Mouse (Mus musculus) spleen, adult 18-20 months (tissue): ENCODE results near the gene Cyp4x1.
A peak's percentile ranks its signal among the peaks of the same experiment; 100 is the strongest.

Source experiments
- DNase-seq, 2 experiments: peaks; one replicate each; pipeline ENCODE4 v3.0.0; 2022; ENCODE audit warnings: mixed read lengths in 2 of 2

The Cyp4x1 gene

DNA sequence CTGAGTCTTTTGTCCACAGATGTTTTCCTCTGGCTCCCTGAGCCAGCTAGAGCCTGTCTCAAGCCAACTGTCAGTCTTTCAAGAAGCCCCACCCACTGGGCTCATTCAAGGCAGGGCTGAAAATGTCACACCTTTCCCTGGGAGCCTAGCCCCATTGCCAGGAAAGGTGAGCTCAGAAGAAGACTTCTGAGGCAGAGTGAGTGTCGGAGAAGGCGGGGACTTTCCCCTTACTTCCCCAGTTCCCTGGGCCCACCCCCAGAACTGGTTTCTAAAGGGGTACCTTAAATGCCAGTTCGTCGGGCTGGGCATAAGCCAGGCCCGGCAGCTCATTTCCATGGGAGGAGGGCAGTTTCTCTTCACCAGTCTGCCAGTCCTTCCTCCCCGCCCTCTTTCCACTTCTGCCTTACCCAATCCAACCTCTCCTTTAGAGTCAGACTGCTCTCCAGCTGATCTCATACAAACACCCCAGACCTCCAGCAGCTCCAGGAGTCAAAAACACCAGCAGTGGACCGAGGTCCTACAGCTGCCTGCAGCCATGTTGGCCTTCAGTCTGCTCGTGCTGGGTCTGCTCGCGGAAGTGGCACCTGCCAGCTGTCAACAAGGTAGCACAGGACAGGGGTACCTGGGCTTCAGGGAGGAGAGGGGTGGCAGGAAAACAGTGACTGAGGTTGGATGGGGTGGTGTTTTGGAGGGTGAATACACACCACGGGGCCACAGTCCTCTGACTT is 45.3 kb downstream of the Cyp4x1 start, which contains the start of gene Pdzk1ip1:
TSS of gene Pdzk1ip1 (plus strand) at position 98 of the 728 bp plus-strand sequence.
- no peak for DNase-seq

GRCm38 (mm10) chr4:115086763-115087415 is 47.2 kb downstream of the Cyp4x1 start:
- no peak for DNase-seq

DNA sequence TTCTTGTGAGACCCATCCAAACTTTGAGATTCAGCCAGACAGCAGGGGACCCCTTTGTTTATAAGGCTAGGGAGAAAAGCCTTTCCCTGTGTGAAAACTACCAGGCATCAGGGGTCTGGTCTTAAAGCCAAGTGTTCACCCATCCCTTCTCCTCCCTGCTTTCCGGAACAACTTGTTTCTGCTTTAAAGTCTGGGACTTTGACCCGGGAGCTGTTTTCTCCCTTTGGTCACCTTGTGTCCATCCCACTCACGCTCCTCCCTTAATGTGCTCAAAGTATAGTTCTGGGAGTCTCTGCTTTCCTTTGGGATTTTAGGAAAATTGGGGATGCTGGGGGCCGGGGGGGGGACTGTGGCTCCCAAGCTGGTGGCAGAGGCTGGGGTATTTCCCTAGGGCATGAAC is 47.8 kb downstream of the Cyp4x1 start:
- DNase-seq, result no peak

DNA sequence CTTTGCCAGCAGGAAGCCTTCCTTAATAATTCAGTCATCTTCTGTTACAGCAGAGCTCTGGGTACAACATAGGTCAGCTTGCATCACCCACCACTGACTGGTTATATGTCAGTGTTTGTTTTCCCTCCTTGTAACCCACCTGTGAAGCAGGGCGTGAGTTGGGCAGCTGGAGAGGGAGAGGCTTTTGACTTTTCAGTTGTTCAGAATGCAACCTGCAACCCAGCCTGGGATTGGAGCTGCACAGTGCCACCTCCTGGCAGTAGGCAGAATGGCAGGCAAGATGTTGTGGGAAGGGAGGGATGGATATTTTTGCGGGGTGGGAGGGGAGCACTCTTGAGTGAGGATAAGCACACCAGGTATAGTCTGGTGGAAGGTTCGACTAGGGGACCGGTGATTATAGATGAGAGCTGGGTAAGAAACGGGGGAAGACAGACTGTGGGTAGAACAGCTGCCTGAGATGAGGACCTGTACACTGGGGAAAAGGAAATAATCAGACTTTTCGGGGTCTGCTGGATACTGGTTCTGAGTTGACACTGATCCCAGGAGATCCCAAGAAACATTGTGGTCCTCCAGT is 48.5 kb downstream of the Cyp4x1 start:
- DNase-seq, result peak in 1 of 2 experiments; percentile 51

DNA sequence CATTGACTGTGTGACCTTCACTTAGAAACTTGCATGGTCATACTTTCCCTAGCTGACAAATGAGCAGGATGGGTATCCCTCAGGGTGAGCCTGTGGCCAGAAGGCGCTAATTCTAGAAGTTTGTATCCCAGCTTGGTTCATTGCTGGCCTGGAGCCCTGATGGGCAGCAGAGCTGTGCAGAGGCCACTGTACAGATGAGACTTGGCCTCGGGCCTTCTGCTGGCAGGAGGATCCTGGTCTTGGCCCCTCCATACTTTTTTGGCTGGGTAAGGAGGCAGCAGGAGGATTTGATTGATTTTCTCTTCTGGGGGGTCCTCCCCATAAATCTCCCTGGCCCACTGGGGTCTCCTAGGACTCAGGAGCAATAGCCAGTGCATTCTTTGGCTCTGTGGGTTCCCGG is 51.0 kb downstream of the Cyp4x1 start:
- no peak for DNase-seq

DNA sequence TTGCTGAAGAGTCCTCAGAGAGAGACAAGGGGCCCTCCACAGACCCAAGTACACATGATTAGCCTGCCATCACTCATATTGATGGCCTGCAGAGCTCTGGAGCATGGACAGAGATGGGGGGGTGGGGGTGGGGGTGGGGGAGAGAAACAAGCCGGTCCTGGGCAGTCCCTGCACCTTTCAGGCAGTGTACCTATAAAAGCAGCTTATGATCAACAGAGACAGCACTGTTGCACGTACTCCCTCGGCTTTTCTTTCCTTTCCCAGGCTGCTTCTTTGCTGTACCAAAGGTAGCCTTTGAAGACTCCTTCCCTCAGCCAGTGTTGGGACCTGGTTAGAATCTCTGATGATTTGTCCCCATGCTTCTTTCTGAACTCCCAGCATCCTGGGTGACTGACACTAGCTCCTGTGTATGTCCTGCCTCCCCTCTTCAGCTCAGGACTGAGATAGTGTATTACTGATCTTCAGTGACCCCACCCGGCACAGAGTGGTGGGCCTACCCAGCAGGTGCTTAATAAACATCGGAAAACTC is 54.2 kb downstream of the Cyp4x1 start:
- DNase-seq, result no peak

- DNase-seq, result no peak
Observed at GRCm38 (mm10) chr4:115078892-115079820, 54.9 kb downstream of the Cyp4x1 start.

DNA sequence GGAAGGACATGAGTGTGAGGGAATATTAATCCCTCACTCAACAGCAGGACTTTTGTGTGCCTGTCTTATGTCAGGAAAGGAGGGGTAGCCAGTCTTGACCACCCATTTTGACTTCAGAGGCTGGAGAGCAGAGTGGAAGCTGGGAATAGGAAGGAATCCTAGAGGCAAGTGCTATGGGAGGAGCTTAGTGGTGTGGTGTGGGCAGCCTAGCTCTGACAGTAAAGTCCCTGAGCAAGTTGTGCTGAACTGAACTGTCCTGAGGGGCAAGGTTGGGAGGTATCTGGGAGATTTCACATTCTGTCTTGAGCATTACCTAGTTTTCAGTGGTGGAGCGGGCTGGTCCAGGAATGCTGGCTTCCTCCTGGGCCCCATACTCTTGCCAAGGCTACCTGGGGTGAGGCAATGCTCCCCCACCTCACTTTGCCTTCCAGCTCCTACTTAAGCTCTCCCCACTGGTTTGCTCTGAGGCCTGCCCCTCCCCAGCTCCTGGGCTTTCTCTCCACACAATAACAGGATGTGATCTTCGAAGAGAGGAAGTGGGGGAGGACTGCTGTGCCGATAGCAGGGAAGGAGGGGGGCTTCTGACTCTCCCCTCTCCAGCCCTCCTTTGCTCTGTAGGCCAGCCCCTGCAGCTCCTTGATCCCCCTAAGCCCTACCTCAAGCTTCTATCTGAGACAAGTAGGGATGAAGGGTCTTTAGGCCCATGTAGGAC is 58.7 kb downstream of the Cyp4x1 start:
- DNase-seq, result no peak

DNA sequence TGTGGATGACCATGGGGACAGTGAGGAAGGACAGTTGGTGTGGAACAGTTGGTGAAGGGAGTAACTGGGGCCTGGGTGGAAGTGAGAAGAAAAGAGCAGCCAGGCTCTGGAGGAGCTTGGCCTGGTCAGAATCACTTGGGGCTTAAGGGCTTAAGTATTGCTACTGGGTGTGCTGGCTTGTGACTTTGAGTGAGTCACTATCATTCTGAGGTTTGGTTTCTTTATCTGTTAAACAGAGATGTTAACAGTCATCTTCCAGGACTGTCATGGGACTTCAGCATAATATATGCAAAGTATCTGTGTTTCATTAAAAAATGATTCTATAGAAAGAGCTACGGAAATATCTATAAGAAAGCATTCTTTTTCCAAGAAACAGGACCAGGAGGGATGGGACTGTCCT is 59.3 kb downstream of the Cyp4x1 start:
- no peak for DNase-seq

GRCm38 (mm10) chr4:115071668-115072067 is 62.4 kb downstream of the Cyp4x1 start:
- DNase-seq, result no peak

DNA sequence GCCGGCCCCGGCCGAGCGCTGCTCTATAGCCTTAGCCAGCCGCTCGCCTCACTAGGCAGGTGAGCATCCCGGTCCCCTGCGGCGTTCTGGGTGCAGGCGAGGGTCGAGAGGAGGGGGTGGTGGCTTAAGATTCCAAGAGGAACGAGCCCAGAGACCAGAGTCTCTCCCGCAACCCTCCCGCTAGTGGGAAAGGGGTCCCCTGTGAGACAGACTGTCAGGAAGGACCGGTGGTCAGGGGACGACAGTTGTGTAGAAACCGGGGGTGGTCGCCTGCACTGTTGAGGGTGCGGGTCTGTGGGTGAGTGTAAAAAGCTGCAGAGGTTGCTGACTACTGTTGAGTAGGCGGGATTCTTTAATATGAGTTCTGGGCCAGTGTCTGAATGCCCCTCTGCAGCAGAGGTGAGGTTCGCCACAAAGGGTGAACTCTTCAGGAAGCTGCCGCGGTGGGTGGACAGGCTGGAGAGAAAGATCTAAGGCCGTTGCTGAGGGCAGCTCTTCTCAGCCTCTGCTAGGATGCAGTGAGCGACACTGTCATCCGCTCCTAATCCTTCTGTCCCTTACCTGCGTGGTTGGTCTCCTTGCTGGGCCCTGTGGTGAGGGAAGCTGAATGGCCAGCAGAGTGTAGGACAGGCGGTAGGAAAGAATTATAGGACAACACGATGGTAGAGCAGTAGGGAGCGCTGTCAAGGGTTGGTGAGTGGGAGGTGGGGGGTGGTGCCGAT is 70.4 kb downstream of the Cyp4x1 start:
- no peak for DNase-seq

DNA sequence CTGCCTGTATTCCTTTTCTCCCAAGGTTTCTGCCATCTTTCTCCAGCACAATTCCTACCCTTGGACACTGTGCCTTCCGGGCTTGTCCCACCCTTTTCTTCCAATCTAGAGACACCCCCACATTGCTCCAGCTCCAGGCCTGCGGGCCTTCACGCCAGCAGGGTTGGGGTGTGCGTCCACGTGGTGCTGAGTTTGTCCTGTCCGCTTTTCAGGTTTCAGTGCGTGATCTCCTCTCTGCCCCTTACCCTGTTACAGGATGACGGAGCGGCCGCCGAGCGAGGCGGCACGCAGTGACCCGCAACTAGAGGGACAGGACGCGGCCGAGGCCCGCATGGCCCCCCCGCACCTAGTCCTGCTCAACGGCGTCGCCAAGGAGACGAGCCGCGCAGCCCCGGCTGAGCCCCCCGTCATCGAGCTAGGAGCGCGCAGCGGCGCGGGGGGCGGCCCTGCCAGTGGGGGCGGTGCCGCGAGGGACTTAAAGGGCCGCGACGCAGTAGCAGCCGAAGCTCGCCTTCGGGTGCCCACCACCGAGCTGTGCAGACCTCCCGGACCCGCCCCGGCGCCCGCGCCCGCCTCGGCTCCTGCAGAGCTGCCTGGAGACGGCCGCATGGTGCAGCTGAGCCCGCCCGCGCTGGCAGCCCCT is 71.1 kb downstream of the Cyp4x1 start:
- peak in 1 of 2 experiments; percentile 14 for DNase-seq

- DNase-seq, result no peak
Observed at GRCm38 (mm10) chr4:115062540-115062874, 71.6 kb downstream of the Cyp4x1 start.

GRCm38 (mm10) chr4:115060753-115061152 is 73.3 kb downstream of the Cyp4x1 start:
- DNase-seq, result no peak

DNA sequence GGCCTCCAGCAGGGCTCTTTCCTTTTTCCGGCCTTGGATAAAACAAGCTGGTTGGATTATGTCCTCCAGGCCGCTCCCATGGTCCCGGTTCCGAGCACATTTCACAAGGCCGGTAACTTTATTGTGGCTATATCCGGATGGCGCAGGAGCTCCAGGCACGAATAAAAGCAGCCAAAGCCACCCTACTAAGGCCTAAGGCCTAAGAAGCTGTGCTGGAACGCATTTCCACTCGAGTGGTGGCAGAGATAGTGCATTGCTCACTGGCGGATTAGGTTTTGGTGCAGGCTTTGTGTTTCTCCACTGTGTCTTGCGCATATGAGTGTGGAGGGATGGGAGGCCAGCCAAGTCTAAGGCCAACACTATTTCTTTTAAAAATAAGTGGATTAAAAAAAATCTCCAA is 74.2 kb downstream of the Cyp4x1 start:
- DNase-seq, result no peak

DNA sequence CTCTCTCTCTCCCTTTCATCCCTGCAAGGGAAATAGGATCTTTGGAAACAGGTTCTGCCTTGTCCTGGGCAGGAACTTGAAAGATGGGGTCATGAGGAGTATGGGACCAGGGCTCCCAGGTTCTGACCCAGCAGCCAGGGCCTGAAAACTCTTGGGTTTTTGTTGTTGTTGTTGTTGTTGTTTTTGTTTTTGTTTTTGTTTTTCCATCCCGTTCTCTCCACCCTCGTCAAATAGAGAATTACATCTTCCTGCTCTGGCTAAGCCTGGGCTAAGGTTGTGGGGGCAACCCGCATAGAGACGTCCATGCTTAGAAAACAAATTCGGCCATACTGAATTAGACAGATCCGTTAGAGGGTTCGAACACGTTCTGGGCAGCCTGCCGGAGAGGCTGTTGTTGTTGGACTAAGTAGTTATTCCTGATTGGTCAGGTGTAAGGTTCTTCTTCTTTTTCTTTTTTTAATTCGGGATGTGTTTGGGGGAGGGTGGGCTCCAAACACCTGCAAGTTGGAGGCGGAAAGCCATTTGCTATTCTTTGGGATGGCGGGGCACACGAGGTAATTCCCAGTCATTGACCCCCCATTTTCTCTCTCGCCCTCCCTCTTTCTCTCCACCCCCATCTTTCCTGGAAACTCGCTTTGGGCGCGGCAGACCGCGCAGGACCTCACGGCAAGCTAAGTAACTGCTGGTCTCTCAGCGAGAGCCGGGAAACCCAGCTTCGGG is 75.0 kb downstream of the Cyp4x1 start:
- DNase-seq, result no peak

- DNase-seq, result peak in 1 of 2 experiments; percentile 21
Observed at GRCm38 (mm10) chr4:115058317-115058761, 75.7 kb downstream of the Cyp4x1 start.

- DNase-seq, result no peak
Observed at GRCm38 (mm10) chr4:115057674-115058316, 76.3 kb downstream of the Cyp4x1 start.

GRCm38 (mm10) chr4:115056921-115057673 is 77.0 kb downstream of the Cyp4x1 start:
- peak in 1 of 2 experiments; percentile 37 for DNase-seq
